Mouse (Mus musculus) yolk sac, embryonic 10.5 days (tissue): ENCODE measurements around the gene Ttc22.

ENCODE experiments used
- DNase-seq: peaks from one replicate; pipeline ENCODE4 v3.0.0-alpha.2; 2017; ENCODE audit warnings: low spot score

The Ttc22 gene

DNA sequence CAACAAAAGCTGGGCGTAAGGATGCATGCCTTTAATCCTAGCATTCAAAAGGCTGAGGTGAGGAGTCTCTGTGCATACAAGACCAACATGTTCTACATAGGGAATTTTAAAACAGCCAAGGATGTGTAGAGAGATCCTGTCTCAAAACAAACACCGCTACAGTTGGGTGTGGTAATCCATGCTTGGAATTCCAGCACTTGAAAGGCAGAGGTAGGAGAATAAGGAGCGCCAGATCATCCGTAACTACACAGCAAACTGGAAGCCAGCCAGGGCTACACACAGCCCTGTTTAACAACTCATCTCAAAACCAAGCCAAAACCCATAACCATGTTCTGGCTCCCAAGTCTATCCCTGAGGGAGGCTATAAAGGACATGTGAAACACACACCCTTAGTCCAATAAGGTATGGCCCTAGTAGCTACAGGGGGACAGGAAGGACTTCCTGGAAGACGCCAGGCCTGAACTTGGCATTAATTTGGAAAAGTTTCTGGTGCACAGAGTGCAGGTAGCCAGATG lies 41.8 kb downstream of the Ttc22 start:
- no peak for DNase-seq

DNA sequence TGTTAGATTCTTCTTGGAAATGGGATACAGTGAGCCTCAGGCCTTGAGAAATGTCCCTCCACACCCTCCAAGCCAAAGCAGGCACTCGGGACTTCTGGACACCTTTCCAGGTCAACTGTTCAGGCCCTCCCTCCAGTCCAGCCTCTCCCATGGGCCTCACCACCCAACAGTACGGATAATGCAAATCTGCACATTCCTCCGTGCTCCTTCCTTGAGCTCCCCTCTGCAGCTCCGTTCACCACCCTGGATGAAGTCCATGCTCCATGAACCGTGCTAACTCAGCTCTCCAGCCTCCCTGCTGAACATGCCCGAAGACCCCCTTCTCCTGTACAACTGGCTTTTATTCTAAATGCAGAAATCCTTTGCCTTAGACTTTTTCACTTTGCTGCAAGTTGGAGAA lies 42.5 kb downstream of the Ttc22 start:
- peak; percentile 40 for DNase-seq

DNA sequence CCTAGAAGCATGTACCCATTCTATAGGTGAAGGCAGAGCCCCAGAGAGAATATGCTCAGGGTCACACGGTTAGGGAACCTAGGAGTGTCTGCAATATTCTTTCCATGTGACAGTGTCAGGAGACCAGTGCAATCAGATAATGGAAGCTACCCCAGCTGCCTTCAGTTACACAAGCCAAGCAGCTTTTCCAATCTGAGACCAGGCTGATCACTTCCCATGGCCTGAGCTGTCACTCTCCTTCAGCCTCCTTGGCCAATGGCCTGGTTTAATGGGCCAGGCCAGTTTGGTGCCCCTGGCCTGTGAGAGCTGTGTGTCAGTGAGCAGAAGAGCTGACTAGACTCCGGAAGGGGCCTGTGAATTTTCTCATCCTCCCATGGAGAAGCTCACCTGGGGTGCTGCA lies 43.0 kb downstream of the Ttc22 start:
- DNase-seq: peak; percentile 20

- DNase-seq: no peak
These were observed 43.4 kb downstream of the Ttc22 start for GRCm38 (mm10) chr4:106665673-106666072.

GRCm38 (mm10) chr4:106666546-106666945 lies 44.3 kb downstream of the Ttc22 start:
- DNase-seq: no peak

DNA sequence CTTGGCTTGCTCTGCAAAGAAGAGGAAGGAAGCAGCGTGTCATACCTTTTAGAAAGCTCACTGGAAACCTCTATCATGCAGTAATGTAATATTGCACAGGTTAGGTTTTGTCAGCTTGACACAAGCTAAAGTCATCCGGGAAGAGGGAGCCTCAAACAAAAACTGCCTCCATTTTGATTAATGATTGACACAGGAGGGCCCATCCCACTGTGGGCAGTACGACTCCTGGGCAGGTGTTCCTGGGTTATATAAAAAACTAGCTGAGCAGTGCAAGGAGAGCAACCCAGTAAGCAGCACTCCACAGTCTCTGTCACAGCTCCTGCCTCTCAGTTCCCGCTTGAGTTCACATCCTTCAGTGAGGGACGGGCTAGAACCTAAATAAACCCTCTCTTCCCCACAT lies 54.5 kb downstream of the Ttc22 start:
- DNase-seq: no peak

DNA sequence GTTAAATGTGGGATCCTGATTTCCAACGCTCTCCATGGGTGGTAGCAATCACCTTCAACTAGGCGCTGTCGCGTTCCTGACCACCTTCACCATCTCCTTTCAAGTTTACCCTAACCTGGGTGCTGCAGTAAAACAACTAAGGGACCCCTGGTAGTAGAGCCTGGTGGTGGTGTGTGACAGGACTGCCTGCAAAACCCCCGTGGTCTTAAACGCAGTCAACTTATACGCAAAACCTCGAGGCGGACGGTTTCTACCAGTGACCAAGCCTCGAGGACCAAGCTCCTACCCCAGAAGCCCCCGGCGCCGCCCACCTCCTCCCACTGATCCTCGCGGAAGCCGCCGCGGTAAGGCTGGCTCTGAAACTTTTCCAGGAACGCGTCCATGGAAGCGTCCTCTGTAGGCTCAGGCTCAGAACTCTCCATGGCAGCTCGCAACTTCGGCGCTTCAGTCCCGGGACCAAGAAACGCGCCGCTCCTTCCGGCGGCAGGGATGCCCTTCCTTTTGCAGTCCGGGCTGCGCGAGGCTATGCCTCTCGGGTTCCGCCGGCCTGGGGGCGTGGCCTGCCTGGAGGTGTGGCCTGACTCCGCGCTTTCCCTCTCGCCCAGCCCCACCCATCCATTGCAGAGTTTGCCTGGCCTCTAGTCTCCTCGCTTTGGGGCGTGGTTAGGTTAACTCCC lies 56.3 kb downstream of the Ttc22 start, which contains the start of gene Ttc4:
Gene Ttc4, minus strand, starts transcription at position 503 of the 677 bp plus-strand sequence.
- DNase-seq: peak; percentile 92

DNA sequence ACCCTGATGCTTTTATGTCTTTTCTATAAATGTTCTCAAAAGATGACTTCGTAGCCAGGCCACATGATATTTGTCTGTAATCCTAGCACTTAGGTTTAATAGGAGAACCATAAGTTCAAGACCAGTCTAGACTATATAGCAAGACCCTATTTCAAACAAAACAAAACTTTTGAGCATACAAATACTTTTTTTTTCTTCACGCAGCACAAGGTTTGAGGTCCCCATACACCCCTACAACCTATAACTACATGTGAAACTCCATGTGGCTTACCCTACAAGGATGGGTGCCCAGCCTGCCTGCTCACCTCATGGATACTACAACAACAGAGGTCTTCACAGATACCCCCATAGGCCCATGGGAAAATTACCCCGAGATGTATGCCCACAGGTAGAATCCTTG lies 56.9 kb downstream of the Ttc22 start:
- DNase-seq: no peak

- no peak for DNase-seq
These were observed 58.7 kb downstream of the Ttc22 start for GRCm38 (mm10) chr4:106680955-106681354.

DNA sequence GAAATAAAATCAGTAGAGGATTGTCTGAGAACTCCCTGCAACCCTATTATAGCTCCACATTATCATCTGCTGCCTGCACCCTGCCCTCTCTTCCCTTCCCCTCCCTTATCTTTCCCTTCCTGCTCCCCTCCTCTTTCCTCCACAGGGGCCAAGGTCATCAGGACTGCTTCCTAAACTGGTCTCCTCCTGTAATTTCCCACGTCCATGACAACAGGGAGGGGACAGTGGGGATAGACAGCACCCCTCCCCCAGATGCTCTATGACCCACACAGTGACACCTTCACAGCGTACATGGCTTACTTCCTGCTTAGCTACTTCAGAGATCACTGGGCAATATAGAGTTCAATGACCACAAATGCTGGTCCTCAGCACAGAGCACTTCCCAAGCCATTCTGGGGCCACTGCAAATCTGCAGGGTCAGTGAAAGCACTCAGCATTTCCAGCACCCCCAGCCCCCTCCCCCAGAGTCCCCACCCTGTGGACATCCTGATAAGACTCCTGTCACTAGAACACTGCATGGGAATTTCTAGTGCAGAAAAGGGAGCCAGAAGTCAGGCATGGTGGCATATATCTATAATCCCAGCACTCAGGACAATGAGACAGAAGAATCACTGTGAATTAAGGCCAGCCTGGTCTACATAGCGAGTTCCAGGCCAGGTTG lies 66.5 kb downstream of the Ttc22 start:
- peak; percentile 32 for DNase-seq
